Mouse (Mus musculus): ENCODE results near the gene Pou2f1.

Gene Pou2f1

DNA sequence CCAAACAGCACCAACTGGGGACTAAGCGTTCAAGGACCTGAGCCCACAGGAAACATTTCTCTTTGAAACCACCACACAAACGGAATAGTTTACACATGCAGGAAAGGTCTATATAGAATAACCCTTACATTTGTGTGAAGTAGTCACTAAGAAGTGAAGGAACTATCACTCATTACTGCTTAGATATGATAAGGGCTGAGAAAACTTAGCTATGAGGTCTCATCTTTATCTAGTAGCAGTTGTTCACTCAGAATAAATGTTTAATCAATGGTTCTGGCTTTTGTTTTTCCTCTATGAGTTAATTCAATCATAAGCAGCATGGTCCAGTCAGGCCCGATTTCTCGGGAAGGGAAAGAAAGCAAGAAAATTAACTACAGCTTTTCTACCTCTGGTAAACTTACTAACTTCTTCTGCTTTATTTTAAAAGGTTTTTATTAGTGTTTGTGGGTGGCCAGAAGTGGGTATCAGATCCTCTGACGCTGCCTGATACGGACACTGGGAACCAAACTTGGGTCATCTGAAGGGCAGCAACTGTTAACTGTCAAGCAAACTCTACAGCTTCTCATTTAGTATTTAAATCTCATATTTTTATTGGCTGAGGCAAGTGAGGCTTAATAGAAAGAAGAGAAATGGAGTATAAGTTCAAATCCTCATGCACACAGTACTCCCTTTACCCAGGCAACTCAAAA lies 40.7 kb downstream of the Pou2f1 start:
- no peak for DNase-seq (ENCODE audit: low spot score in 2 of 2)

DNA sequence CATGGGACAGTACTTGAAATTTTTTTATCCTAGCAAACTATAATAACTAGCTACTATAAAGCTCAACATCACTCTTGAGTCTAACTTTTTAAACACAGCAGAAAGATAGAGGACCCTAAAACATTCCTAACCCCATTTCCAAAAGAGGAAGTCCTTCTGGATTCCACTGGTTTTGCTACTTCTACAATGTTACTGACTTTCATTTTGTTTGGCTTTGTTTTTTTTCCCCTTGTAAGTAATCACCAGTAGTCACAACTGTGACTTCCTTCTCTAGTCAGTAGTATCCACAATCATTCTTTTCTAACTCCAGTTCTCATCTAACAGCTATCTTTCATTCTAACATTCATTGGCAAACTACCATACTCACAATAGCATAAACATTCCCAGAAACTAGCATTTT lies 44.3 kb downstream of the Pou2f1 start:
- no peak for DNase-seq (ENCODE audit: low spot score in 2 of 2)

DNA sequence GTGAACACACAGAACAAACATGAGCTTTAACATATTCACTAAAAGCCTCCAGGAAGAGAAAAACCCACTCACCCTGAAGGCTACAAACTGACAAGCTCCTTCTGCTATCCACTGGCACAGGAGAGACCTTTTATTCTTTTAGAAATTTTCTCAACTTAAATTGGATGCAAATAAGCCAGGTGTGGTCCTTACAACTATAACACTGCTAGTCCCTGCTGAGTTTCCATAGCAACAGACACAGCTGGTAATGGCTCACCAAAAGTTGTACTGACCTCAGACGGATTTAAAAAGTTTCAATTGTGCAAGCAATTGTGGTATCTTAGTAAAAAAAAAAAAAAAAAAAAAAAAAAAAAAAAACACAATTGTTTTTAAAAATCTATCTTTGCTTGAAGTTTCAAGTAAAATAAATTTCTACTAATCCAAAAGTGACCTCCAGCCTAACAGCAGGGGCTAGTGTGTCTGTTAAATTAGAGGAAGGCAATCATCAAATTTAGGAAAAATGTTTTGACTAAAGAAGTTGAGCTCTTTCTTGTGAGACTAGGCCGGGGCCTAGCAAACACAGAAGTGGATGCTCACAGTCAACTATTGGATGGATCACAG lies 54.2 kb downstream of the Pou2f1 start:
- no peak for DNase-seq (ENCODE audit: low spot score in 2 of 2)

DNA sequence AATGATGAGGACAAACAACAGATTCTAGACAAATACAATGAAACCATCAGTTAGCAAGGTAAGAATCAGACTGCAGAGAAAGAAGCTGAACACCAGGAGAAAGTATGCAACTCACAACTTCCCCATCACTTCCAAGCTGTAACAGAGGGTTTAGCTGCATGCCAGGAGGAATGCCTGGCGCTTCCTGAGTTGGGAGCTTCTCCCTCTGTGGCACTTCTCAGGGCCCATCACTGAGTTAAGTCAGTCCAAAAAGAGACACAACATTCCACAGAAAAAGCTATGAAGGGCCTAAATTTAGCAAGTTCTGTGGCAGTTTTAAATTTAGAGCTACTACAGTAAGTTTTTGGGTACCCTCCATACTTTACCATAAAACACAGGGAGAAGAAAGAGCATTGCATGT lies 59.2 kb downstream of the Pou2f1 start:
- DNase-seq (ENCODE audit: low spot score in 2 of 2) = peak in 1 of 2 experiments; percentile 19

DNA sequence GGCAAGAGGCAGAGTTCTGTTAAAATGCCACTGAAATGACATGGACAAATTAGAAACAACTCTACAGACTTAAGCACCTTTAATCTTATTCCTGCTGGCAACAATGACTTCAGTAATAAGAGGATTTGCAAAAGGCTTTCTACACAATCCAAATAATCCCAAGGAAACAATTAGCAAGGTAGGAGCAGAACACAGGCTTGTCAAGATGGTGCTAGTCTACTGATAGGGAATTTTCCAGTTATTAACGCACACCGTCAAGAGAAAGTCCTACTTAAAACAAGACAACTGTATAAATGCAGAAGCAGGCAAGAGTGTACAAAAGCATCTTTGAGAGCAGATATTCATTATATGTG lies 67.0 kb downstream of the Pou2f1 start:
- DNase-seq (ENCODE audit: low spot score in 2 of 2) = no peak

DNA sequence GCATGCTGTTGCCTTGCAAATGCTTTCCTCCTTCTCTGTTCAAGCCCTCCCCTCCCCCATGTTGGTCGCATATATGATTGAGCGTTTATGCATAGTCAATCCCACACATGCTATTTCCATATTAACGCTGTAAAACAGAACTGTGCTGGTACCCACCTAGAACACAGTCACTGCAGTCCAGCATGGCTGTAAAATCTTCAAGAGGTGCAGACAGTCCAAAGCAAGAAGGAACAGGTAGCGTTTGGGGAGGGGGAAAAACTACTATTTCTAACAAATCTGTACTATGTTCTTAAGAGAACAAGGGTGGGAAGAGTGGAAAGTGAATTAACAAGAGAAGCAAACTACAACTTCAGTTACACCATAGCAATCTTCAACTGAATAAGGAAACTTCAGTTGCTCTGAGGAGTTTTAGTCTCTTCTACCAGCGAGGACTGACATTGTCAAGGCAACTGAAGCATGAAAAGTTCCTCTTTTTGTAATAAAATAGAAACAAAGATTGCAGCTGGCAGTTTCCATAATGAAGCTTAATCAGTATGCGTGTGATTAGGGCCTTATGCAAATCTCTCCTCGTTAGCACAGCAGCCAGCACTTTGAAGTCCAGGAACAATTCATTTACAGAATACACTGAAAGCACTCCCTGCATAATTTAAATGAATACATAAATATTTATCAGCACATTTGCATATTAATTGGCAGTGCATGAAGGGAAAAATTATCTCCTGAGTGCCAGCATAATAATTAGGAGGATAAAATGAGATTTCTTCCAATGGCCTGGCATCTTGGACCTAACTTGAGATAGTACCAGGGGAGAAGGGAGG lies 67.6 kb downstream of the Pou2f1 start:
- peak in 1 of 2 experiments; percentile 55 for DNase-seq (ENCODE audit: low spot score in 2 of 2)

DNA sequence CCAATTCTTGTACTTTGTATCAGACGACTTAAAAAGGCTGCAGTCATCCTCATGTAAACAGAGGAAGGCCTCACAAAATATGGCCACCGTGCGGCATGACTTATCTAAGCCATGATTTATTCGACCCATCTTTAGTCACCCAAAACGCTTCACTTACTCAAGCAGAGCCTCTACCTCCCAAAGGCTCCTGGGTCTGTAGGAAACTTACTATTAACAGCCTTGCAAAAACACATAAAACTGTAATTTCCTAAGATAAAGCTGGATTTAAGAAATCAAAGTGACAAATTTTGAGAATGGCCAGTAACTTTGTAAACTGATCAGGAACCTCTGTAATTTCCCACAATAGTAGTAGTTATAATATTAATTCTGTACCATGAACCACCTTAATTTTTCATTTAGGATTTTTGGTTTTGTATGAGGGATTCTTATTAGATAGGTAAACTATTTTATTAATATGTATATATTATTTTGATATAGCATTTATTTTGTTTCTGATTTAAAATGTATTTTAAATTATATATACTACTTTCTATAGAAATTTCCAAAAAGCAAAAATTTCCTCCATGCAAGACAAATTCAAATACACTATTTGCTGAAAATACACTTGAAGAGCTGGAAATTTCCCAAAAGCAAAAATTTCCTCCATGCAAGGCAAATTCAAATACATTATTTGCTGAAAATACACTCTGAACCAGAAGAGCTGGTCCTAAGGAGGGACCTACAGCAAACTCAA lies 68.4 kb downstream of the Pou2f1 start:
- DNase-seq (ENCODE audit: low spot score in 2 of 2) = no peak

DNA sequence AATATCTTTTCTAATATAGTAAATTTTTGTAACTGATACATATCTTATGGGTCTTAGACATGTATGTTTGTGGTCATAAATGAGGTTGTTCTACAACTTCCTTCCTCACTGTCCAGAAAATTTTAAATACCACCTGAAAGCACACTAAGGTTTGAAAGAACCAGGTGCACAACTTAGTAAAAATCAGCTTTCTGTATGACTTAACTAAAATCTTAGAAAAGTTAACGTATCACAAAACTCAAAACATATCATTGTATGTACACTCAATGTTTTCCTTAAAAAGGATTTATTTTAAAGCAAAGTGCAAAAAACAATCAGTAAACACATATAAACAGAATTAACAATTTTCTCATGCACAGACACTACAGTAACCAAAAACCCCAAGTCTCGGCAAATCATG lies 69.6 kb downstream of the Pou2f1 start:
- DNase-seq (ENCODE audit: low spot score in 2 of 2) = no peak

DNA sequence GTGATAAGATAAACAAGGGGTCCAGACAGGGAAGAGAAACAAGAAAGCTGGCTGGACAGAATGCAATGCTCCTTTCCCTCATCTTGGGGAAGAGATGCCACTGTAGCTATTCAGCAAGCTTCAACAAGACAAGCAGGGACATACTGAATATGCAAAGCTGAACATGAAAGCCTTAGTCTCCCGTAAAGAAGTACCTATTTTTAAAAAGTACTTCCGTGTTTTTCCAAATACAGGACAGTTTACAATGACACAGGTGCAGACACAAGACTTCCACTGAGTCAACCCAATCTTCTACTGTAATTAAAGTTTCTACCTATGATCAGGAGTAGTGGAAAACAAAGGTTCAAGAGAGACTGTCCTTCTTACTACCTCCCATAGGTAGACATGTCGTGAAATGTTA lies 72.0 kb downstream of the Pou2f1 start:
- no peak for DNase-seq (ENCODE audit: low spot score in 2 of 2)

DNA sequence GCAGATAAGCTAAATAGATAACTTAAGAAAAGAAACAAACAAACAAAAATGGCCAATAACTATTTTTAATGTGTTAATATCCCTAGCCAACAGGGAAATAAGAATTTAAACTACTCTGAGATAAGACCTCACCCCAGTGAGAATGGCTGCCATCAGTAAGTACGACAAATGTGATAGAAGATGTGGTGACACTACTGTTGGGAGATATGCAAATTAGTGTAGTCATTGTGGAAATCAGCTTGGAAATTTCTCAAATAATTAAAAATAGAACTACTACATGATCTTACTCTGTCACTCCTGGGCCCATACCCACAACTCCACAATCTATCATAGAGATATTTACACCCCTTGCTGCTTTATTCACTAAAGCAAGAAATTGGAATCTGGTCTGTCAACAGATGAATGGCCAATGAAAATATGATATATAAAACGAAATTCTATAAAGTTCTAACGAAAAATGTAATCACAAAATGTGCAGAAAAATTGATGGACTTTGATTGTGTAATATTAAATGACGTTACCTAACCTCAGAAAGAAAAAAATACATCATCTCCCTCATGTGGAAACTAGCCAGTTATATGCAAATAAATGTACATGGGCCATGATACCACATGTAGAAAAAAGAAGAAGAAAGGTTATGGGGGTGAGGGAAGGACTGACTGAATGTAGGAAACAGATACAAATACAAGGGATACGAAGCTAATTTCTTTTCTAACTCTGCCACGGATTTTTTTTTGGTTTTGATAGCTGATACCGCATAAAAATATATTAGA lies 74.8 kb downstream of the Pou2f1 start:
- no peak for DNase-seq (ENCODE audit: low spot score in 2 of 2)

DNA sequence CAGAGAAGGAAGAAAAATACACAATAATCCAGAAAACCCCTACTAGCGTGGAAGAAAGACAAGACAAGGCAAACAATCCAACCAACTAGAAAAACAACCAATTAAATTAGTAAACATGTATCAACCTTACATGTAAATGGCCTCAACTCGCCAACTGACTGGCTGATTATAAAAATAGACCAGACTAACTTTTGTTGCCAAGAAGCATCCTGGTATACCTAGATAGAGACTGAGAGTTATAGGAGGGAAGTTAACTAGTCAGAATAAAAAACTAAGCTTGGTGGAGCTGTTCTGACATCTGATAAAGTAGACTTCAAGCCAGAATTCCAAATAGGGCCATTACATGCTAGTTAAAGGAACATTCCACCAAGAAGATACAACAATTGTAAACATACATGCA lies 77.3 kb downstream of the Pou2f1 start:
- no peak for DNase-seq (ENCODE audit: low spot score in 2 of 2)

DNA sequence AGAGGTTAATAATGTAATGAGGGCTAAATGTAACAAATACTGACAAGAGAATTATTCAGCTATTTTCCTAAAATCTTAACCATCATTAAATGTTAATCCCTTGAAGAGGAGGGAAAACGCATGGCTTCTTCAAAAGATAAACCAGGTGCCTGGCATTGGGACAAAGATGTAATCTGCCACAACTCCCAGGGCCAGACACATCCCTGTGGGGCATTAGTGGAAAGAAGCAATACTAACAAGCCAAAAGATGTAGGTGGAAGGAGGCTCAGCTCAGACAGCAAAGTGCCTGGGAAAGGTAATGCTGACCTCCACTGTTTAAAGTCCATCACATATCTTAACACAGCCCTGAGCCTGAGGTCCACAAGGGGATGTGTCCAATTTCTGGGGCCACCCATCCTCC lies 80.0 kb downstream of the Pou2f1 start:
- DNase-seq (ENCODE audit: low spot score in 2 of 2) = no peak

DNA sequence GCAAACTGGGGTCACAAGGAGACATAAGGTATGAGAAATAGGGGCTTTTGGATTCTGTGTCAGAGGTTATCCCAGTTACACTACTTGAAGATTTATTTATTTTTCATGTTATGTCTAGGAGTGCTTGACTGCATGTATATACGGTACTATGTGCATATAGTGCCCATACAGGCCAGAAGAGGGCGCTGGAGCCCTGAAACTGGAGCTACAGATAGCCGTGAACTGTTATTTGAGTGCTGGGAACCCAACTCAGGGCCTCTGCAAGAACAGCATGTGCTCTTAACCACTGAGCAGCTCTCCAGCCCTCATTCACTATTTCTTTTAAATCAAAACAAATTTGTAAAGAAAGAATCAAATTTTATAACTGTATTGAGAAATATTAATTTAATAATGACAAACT lies 81.5 kb downstream of the Pou2f1 start:
- no peak for DNase-seq (ENCODE audit: low spot score in 2 of 2)

DNA sequence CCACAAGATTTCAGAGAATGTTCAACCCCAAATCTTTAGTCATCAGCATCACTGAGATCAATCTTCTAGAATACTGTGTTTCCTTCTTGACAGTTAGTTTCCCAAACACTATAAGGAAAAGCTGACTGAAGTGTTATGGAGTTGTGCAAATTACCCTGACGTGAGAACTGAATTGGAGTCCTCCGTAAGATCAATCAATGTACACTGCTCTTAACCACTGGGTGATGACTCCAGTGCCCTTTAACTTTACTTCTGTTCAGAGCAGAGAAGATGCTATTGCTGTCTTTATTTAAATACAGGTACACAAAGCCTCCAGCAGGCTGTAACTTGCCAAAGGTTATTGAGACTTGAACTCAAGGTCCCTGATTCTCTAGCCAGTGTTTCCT lies 88.1 kb downstream of the Pou2f1 start:
- no peak for DNase-seq (ENCODE audit: low spot score in 2 of 2)

DNA sequence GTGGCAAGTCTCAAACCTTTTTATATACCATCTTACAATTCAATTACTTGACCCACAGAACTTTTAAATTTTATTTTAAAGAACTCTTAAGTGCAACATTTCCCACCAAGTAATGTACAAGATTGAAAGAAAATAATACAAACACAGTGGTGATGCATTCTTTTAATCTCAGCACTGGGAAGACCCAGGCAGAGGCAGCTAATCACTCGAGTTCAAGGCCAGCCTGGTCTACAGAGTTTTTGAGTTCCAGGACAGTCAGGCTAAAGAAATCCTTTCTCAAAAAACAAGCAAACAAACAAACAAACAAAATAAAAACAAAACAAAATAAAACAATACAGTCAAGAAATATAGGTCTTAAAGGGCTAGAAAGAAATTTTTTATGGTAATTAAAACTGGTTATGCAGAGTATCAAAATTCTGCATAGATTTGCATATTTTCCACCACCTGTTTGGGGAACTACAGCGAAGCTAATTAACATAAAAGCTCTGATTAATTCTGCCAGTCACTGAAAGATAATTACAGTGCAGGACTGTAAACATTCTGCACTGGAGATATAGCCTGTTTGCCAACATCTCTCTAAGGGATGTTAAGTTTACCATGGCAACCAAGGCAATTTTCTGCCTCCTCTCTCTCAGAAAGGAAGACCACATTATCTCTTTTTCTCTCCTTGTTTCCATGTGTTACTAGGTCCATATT lies 88.6 kb downstream of the Pou2f1 start:
- no peak for DNase-seq (ENCODE audit: low spot score in 2 of 2)

DNA sequence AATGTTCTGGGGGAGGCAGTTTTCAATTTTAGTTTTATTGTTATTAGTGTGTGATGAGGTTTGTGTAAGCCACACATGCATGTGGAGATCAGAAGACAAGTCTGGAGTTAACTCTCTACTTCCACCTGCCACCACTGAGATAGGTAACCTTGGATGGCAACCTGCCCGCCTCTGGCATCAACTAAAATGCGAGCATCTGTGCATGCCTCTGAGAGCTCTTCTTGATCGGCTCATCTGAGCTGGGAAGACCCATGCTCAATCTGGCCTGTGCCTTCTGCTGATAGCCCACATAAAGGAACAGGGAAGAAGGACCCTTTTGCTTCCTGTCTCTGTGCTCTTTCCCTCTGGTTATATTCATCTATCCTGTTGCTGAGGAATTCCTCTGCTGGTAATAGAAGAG lies 93.0 kb downstream of the Pou2f1 start:
- no peak for DNase-seq (ENCODE audit: low spot score in 2 of 2)

DNA sequence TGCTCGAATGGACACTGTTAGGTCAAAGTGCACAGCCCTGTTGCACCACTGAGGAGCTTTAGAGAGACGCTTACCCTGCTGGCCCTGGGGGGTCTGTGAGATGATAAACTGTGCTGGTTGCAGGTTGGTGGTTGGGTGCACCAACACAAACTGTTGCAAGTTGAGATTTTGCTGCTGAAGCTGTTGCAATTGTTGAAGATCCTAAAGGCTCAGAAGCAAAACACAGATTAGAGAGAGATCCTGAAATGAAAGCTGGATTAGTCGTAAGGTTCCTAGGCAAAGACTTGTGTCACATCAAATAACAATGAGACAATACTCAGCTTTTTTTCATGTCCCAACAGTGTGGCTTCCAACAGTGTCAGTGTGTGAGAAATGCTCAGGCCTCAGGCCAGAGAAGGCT lies 93.7 kb downstream of the Pou2f1 start:
- DNase-seq (ENCODE audit: low spot score in 2 of 2) = no peak

DNA sequence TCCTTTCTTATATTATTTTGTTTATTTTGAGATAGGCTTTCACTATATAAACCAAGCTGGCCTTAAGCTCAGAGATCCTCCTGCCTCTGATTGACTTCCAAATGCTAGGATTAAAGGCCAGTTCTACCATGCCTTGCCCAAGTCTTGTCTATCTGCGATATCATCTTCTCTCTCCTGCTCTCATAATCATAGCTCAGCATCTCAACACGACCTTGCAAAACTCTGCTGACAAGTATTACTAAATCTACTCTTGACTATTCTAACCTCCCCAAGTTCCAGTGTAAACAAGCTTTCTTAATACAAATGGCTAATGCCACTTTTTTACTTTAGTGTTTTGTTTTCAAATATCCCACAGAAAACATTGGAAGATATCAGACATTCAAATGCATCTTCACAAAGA lies 94.3 kb downstream of the Pou2f1 start:
- no peak for DNase-seq (ENCODE audit: low spot score in 2 of 2)

DNA sequence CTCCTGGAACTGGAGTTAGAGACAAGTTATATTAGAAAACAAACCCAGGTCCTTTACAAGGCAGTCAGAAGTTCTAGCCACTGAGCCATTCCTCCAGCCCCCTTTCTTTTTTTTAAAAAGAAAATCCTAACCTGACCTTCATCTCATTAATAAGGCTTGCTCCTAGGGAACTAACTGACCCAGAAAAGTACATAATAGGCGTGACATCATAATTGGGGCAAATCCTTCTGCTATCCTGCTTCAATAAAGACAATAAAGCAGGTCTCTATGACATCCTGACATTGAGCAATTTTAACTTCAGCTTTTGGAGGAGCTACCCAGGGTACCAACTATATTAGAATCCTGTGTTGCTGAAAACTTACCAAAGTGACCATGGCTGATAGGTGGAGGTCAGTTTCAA lies 98.9 kb downstream of the Pou2f1 start:
- DNase-seq (ENCODE audit: low spot score in 2 of 2) = no peak

DNA sequence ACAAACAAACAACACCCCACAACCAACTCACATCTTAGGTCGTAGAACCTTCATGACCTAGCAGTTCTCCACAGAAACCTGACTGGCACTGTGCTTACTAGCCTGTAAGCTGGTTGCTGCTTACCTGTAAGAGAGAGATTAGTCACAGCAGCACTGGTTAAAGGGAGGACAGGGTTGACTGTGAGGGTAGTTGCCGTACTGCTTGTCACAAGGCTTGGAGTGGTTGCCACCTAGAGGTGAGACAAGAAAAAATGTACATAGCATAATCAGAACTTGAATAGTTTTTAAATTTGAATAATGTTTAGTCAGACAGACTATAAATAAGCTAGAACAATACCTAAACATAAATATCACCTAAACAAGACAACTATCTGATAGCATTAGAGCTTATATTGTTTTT lies 110.8 kb downstream of the Pou2f1 start:
- no peak for DNase-seq (ENCODE audit: low spot score in 2 of 2)

Data from frontal cortex, postnatal 36 days (tissue).